Mouse (Mus musculus): ENCODE measurements around the gene Blcap.

Gene Blcap

DNA sequence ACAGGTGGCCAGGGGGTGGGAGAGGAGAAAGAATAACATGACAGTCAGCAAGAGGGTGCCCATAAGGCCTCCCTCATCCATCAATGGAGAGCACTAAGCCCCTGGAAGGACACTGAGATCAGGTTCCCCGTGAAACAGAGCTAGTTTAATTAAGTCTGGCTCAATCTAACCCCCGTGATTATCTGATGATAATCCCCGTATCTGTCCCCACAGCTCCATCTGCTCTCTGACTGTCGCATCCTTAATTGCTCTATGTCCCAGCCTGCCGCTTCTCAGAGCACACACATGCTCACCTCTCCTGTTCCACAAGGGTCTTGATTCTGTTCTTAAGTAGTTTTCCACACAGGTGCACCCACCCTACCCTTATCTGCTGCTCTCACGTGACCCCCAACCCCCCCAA lies 53.5 kb downstream of the Blcap start:
- no peak for DNase-seq

DNA sequence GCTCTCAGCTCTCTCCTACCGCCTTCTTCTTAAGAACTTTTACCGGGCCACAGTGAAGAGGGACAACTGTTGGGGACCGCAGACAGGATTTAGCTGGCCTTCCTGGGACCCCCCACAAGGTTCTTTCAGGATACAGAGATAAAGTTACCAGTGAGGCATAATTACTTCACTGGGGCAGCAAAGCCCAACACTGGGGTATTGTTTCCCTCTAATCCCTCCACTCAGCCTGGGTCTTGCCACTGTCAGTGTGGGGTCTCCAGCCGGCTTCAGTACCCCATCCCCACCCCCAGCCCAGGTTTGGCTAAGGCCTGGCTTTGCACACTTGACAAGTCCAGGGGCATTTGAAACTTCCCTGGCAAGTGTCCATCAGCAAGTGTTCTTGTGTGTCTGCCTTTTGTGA lies 56.7 kb downstream of the Blcap start:
- no peak for DNase-seq

DNA sequence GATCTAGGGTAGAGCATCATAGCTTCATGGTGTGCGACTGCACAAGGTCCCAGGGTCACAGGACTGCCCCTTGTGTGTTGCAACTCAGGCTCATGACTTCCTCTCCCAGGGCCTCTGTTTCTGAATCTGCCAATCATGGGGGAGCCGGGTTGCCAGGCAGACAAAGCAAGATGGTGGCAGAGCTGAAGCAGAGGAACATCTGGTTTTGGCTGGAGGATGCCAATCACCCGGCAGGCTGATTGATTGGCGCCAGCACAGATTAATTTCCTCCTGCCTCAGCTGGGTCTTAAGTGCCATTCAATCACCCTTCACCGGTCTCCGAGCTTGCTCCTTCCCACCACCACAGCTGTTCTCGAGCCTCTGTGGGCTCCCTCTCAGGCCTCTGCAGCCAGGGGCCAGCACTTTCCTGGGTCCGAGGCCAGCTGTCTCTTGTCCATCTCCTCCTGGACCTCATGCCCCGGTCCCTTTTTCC lies 57.3 kb downstream of the Blcap start:
- DNase-seq: peak; percentile 9

DNA sequence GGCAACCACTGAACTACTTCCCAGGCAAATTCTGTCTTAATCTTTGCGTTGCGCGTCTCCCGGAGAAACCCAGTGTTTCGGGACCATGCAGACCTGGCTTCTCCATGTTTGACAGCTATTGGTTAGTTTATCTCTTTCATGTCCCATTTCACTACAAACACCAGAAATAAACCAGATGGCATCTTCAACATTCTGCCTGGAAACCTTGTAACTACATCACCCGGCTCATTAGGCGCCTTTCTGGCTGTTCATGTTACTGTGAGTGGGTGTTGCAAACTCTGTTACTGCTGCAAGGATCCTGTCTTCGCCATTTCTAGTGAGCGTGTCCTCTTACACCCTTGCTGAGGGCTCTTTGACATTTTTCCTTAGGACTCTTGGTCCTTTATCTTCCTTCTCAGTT lies 58.2 kb downstream of the Blcap start:
- no peak for DNase-seq

DNA sequence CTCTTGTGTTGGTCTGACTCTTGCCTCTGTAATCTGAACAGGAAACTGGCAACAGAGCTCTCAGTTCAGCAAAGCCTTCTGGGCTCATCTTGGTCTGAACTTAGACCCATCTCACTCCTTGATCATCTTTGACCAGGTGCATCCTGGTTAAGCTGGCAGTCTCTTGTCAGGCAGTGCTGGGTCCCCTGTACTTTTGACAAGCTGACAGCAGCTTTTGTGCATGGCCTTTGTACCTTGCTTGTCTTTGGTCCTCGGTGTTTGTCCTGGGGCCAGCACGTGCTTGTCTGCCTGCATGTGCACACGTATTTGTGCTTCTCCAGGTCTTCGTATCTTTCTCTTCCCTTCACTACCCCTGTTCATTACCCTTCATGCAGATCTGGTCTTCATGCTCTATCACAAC lies 61.0 kb downstream of the Blcap start:
- no peak for DNase-seq

DNA sequence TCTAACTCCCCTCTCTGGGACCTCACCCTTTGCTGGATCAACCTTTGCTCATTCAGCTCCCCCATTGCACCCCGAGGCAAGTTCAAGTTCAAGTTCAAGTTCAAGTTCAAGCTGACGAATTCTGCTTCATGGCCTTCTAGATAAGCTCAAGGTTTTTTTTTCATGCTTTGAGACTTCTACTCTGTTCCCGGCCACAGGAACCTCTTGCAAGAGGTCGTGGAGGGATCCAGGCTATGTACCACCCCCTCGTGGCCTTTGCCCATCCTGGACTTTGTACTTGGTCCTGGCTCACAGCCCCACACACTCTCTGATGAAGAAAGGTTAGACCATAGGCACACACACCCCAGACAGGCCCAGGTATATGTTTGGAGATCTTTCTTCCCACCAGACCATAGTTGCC lies 61.9 kb downstream of the Blcap start:
- DNase-seq: no peak

DNA sequence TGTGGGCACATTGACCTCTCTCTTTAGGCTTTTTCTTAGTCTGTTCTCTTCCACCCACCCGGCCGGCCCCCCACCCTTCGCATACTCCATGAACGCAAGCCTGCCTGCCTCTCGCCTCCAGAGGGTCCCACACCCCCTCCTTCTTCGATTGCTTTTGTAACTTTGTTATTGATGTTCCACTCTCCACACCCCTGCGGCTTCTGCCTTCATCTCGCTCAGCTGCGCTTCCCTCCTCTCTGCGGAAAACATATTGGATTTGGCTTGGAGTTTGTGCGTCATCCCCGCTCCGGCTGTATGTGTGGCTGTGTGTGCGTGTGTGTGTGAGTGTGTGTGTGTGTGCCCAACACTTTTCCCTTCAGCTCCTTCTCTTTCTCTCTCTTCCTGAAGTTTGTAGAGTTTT lies 64.3 kb downstream of the Blcap start:
- no peak for DNase-seq

Measured in lung, postnatal 36 days (tissue).